Mouse (Mus musculus): Measurements from ENCODE around the gene Rhoa. TPM values are rescaled to one million over a fixed set of nuclear protein-coding genes. Genes with fewer than 3 reads are reported as not detected.

The Rhoa gene
- polyA plus RNA-seq, 1 experiment = 148 TPM

- H3K4me1 ChIP-seq (replicated peaks; ENCODE audit: control insufficient read depth, insufficient read depth, low read length) = no peaks in the 10 kb centered on the region
- TF ChIP-seq POLR2A (IDR thresholded peaks at IDR 0.05; ENCODE audit: control insufficient read depth, extremely low read depth, insufficient read depth, low read length, poor library complexity) (no peak), CTCF (IDR thresholded peaks at IDR 0.05; ENCODE audit: borderline replicate concordance, control insufficient read depth, extremely low read depth, insufficient read depth, low read length, poor library complexity) (no peak)
- H3K27me3 ChIP-seq (ENCODE audit: control insufficient read depth, insufficient read depth, low read length) = no peaks in the 10 kb centered on the region
- no peak overlapping the region for H3K27ac ChIP-seq (ENCODE audit: control insufficient read depth, insufficient read depth, low read length)
- H3K36me3 ChIP-seq (ENCODE audit: control insufficient read depth, insufficient read depth, low read length) = peaks cover 56% of the 10 kb centered on the region
- WGBS = 98% methylated on average over 1 of the region's 1 CpGs
- no peak overlapping the region for H3K4me3 ChIP-seq (ENCODE audit: control insufficient read depth, insufficient read depth, low read length)
- DNase-seq = no peak
These were observed 18.9 kb downstream of the Rhoa start for GRCm38 (mm10) chr9:108324784-108325183.

DNA sequence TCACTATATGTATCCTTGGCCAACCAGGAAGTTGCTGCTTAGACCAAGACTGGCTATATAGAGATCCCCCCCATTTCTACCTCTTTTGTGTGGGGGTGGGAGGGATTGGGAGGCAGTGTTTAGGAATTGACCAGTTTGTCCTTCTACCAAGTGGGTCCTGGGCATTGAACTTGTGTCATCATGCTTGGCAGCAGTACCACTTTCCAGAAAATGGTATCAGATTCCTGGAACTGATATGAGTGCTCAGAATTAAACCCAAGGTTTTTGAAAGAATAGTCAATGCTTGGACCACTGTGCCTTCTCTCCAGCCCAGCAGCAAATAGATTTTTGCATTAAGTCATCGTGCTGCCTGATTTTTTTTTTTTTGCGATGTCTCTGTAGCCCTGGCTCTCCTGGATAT is 19.9 kb downstream of the Rhoa start:
- Histone ChIP-seq H3K27me3 (ENCODE audit: control insufficient read depth, insufficient read depth, low read length) (no peaks in the 10 kb centered on the region), H3K36me3 (ENCODE audit: control insufficient read depth, insufficient read depth, low read length) (peaks cover 61% of the 10 kb centered on the region), H3K4me3 (ENCODE audit: control insufficient read depth, insufficient read depth, low read length) (no peak overlapping the region), H3K4me1 (replicated peaks; ENCODE audit: control insufficient read depth, insufficient read depth, low read length) (no peaks in the 10 kb centered on the region), H3K27ac (ENCODE audit: control insufficient read depth, insufficient read depth, low read length) (no peak overlapping the region)
- no peak for DNase-seq
- WGBS = 97% methylated on average over 2 of the region's 2 CpGs
- TF ChIP-seq POLR2A (IDR thresholded peaks at IDR 0.05; ENCODE audit: control insufficient read depth, extremely low read depth, insufficient read depth, low read length, poor library complexity) (no peak), CTCF (IDR thresholded peaks at IDR 0.05; ENCODE audit: borderline replicate concordance, control insufficient read depth, extremely low read depth, insufficient read depth, low read length, poor library complexity) (no peak)

DNA sequence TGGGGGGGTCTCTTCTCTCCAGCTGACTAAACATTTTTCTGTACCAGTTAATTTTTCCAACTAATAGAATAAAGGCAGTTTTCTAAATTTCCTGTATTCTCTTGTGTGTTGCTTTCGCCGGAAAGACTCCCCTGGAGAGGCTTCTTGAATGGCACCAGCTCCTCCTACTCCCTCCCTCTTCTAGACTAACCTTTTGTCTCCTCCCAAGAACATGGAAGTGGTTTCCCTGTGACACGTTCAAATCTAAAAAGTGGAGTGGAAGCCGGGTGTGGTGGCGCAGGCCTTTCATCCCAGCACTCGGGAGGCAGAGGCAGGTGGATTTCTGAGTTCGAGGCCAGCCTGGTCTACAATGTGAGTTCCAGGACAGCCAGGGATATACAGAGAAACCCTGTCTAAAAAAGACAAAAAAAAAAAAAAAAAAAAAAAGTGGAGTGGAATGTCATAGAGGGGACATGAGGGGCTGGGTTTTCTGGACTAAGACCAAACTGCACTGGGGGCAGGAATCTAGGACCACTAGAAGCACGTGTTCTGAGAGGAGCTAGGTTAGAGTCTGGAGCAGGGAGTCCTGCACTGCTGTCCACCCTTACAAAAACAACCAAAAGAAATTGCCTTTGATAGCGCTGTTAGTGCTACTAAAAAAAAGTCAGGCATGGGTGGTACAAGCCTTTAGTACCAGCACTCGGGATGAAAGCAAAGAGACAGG is 32.1 kb downstream of the Rhoa start:
- WGBS = 77% methylated on average over 10 of the region's 10 CpGs
- Histone ChIP-seq H3K27me3 (ENCODE audit: control insufficient read depth, insufficient read depth, low read length) (no peaks in the 10 kb centered on the region), H3K4me3 (ENCODE audit: control insufficient read depth, insufficient read depth, low read length) (no peak overlapping the region), H3K36me3 (ENCODE audit: control insufficient read depth, insufficient read depth, low read length) (peaks cover 27% of the 10 kb centered on the region), H3K27ac (ENCODE audit: control insufficient read depth, insufficient read depth, low read length) (peak overlapping the region; percentile 75; the same call in 1 of the 2 replicates), H3K4me1 (replicated peaks; ENCODE audit: control insufficient read depth, insufficient read depth, low read length) (peaks cover 24% of the 10 kb centered on the region)
- TF ChIP-seq CTCF (IDR thresholded peaks at IDR 0.05; ENCODE audit: borderline replicate concordance, control insufficient read depth, extremely low read depth, insufficient read depth, low read length, poor library complexity) (no peak), POLR2A (IDR thresholded peaks at IDR 0.05; ENCODE audit: control insufficient read depth, extremely low read depth, insufficient read depth, low read length, poor library complexity) (no peak)
- no peak for DNase-seq

- WGBS = 41% methylated on average over 6 of the region's 6 CpGs
- peak overlapping the region; percentile 75 for H3K27ac ChIP-seq (ENCODE audit: control insufficient read depth, insufficient read depth, low read length)
- no peak for DNase-seq
- TF ChIP-seq POLR2A (IDR thresholded peaks at IDR 0.05; ENCODE audit: control insufficient read depth, extremely low read depth, insufficient read depth, low read length, poor library complexity) (no peak), CTCF (IDR thresholded peaks at IDR 0.05; ENCODE audit: borderline replicate concordance, control insufficient read depth, extremely low read depth, insufficient read depth, low read length, poor library complexity) (no peak)
- H3K27me3 ChIP-seq (ENCODE audit: control insufficient read depth, insufficient read depth, low read length) = no peaks in the 10 kb centered on the region
- H3K4me3 ChIP-seq (ENCODE audit: control insufficient read depth, insufficient read depth, low read length) = no peak overlapping the region
- H3K4me1 ChIP-seq (replicated peaks; ENCODE audit: control insufficient read depth, insufficient read depth, low read length) = peaks cover 28% of the 10 kb centered on the region
- H3K36me3 ChIP-seq (ENCODE audit: control insufficient read depth, insufficient read depth, low read length) = peaks cover 22% of the 10 kb centered on the region
These were observed 32.6 kb downstream of the Rhoa start for GRCm38 (mm10) chr9:108338551-108338885.

GRCm38 (mm10) chr9:108338886-108339781 is 33.2 kb downstream of the Rhoa start, which contains the start of gene Gpx1:
Gene Gpx1 (plus strand): TSS chr9:108338903.
- TF ChIP-seq CTCF (IDR thresholded peaks at IDR 0.05; ENCODE audit: borderline replicate concordance, control insufficient read depth, extremely low read depth, insufficient read depth, low read length, poor library complexity) (no peak), POLR2A (IDR thresholded peaks at IDR 0.05; ENCODE audit: control insufficient read depth, extremely low read depth, insufficient read depth, low read length, poor library complexity) (peak; percentile 92)
- WGBS = under 1% methylated on average over 49 of the region's 49 CpGs
- Histone ChIP-seq H3K27ac (ENCODE audit: control insufficient read depth, insufficient read depth, low read length) (peak within 1 kb of the TSS; percentile 88), H3K4me1 (replicated peaks; ENCODE audit: control insufficient read depth, insufficient read depth, low read length) (peaks cover 28% of the 10 kb centered on the region), H3K27me3 (ENCODE audit: control insufficient read depth, insufficient read depth, low read length) (no peaks in the 10 kb centered on the region), H3K4me3 (ENCODE audit: control insufficient read depth, insufficient read depth, low read length) (peak within 1 kb of the TSS; percentile 95), H3K36me3 (ENCODE audit: control insufficient read depth, insufficient read depth, low read length) (peaks cover 16% of the 10 kb centered on the region)
- DNase-seq = peak; percentile 93

DNA sequence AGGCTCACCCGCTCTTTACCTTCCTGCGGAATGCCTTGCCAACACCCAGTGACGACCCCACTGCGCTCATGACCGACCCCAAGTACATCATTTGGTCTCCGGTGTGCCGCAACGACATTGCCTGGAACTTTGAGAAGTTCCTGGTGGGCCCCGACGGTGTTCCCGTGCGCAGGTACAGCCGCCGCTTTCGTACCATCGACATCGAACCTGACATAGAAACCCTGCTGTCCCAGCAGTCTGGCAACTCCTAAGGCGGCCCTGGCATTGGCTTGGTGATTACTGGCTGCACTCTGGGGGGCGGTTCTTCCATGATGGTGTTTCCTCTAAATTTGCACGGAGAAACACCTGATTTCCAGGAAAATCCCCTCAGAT is 33.9 kb downstream of the Rhoa start:
- Histone ChIP-seq H3K4me3 (ENCODE audit: control insufficient read depth, insufficient read depth, low read length) (peak overlapping the region; percentile 95), H3K27me3 (ENCODE audit: control insufficient read depth, insufficient read depth, low read length) (no peaks in the 10 kb centered on the region), H3K36me3 (ENCODE audit: control insufficient read depth, insufficient read depth, low read length) (peaks cover 8% of the 10 kb centered on the region), H3K4me1 (replicated peaks; ENCODE audit: control insufficient read depth, insufficient read depth, low read length) (peaks cover 28% of the 10 kb centered on the region), H3K27ac (ENCODE audit: control insufficient read depth, insufficient read depth, low read length) (peak overlapping the region; percentile 88)
- no peak for TF ChIP-seq POLR2A (IDR thresholded peaks at IDR 0.05; ENCODE audit: control insufficient read depth, extremely low read depth, insufficient read depth, low read length, poor library complexity)
- no peak for TF ChIP-seq CTCF (IDR thresholded peaks at IDR 0.05; ENCODE audit: borderline replicate concordance, control insufficient read depth, extremely low read depth, insufficient read depth, low read length, poor library complexity)
- 2% methylated on average over 20 of the region's 20 CpGs for WGBS
- peak; percentile 38 for DNase-seq

Data from thymus, adult 2 months (tissue).